Mouse (Mus musculus) cerebellum, postnatal 14 days (tissue): Measurements from ENCODE around the gene Arid5b.

Source experiments
- DNase-seq, 2 experiments: peaks; one replicate each; pipeline ENCODE4 v3.0.0; 2021; ENCODE audit warnings: mixed read lengths in 2 of 2

Gene Arid5b

GRCm38 (mm10) chr10:68231385-68232182 lies 47.0 kb downstream of the Arid5b start:
- DNase-seq: no peak

DNA sequence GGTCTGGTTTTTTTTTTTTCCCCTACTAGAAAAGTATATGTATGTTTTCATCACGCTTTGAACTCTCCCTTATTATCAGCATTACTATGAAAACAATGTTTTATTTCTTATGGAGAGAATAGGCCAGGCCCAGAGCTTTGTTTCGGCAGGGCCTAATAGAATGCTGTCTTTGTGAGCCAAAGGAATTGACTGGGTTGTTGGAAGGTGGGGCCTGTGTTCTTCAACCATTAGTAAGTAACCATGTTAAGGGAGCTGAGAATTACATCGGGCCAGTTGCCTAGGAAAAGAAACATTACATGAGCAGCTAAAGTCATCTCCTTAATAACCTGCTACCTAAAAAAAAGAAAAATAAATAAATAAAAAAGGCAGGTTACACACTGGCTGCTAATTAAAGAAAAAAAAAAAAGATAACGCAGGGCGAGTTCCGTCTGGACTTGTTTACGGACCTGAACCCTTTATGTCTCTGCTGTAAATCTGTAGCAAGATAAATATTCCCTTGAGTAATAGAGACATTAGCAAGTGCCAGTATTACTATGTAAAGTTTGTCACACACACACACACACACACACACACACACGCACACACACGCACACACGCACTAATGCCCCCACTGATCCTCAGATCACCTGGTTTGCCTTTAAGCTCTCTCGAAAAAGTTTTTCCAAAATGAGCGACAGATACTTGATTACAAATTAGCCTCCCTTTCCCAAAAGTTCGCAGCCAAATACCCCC lies 47.7 kb downstream of the Arid5b start:
- no peak for DNase-seq

DNA sequence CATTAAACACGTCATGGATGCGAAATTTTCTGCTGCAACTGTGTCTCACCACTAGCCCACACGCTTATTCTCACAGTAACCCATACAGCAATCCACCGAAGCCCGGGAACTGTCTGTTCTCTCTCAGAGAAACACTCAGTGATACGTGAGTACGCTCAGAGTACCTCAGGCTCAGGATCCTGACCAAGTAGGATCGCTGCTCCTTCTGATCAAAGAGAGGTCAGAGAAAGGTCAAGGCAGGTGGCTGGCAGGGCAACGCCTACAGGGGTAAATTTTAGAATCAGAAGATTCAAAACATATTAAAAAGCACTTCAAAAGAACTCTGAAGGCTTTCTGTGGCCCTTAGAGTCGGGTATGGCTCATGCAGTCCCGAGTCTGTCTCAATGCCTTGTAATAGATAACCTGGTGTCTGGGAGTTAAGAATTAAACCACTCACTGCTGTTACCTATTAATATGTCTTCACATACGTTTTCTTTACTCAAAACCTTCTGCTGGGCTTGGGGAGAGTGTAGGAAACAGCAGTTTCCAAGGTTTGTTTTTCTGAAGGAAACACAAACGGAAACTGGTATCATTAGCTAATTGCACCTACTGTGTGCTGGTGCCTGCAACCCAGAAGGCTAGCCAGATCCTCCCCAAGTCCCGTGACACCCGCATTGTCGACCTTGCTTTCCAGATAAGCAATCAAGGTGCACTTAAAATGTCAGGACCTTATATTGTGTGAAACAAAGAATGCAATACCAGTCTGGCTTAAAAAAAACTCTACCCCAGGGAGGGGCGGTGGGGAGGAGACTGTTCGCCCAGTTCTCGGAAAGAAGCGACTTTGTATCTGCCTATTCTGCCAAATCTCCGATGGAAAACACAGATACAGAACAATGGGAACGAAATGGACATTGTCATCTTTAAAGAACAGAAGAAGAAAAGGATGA lies 48.6 kb downstream of the Arid5b start:
- no peak for DNase-seq

DNA sequence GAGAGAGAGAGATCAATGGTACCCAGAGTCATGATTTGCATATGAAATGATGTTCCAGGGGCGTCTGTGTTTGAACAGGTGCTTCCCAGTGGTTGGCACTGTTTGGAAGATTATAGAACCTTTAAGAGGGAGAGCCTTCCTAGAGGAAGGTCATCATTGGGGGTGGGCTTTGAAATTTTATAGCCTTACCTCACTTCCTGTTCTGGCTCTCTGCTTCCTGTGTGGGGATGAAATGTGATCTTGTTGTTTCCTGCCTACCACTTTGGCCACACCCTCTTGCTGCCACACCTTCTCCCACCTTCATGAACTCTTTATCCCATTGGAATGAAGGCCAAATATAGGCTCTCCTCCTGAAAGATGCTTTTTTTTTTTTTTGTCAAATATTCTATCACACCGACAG lies 55.9 kb downstream of the Arid5b start:
- DNase-seq: no peak

DNA sequence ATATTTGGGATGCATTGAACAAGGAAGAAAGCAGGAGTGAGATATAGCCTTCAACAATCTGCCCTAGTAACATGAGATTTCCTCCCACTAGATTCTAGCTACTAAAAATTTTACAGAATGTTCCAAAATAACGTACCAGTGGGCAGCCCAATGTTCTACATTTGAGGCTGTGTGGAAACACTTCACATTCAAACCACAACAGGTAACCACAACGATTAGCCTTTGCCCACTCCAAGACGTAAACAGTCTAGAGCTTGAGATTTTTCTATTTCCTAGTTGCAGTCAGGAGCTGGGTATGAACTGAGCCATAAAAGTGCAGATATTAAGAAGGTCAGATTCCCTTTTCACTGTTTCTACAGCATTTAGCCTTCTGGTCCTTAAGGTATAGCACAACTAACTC lies 56.5 kb downstream of the Arid5b start:
- no peak for DNase-seq

DNA sequence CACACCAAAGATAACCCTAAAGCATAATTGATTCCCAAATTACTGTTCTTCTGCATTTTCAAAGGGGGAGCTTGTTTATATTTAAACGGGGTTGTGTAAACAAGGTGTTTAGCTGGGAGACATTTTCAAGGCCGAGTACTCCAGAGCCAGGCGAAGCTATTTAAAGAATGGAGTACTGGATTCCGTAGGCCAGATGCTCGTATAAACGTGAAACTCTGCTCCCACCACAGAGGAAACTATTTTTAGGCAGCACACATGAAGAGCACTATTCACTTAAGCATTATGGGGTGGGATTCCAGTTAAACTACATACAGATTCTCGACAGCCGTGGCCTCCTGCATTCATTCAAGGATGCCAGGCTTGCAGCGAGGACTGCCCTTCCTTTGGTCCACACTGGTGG lies 59.2 kb downstream of the Arid5b start:
- no peak for DNase-seq

DNA sequence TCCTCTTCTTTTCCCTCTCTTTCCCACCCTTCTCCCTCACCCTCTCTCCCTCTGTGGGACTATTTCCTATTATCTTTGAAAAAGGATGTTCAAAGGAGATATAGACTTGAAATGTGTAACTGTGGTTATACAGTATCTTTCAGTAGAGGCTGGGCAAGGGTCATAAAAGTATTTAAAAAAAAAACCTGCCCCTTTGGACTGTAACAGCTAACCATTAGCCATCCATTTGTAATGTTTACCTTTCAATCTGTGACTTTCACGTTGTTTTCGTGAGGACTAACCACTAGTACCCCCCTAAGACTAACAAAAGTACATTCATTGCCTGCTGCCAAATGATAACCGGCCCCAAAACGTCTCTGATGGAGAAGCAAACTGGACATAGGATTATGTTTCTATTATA lies 59.9 kb downstream of the Arid5b start:
- DNase-seq: no peak

DNA sequence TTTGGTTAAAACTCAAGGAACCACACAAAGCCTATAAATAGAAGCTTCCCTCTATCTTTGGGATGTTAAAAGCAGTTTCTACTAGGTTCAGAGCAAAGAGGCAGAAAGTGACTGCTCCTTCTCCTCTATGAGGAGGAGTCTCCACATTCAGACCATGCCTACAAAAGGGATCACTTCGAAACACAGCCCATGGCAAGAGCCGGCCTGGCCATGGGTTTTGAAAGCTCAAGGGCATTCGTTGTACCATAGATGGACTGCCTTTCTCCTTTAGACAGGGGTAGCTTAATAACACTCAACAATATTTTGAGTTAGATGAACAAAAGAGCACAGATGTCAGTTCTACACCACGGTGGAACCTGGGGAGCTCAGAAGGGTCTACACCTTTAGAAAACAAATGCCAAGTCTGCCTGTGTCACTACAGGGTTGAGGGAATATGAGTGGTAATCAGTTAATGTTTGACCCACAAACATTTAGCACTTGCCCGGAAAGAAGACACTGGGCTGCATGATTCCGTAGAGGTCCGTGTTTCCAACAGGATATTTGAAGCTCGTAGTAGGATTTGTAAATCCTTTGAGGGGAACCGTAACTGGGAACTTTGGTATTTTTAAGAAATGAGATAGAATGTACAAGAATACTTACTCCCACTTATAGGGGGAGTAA lies 63.6 kb downstream of the Arid5b start:
- DNase-seq: no peak

GRCm38 (mm10) chr10:68212061-68212915 lies 66.3 kb downstream of the Arid5b start:
- no peak for DNase-seq

DNA sequence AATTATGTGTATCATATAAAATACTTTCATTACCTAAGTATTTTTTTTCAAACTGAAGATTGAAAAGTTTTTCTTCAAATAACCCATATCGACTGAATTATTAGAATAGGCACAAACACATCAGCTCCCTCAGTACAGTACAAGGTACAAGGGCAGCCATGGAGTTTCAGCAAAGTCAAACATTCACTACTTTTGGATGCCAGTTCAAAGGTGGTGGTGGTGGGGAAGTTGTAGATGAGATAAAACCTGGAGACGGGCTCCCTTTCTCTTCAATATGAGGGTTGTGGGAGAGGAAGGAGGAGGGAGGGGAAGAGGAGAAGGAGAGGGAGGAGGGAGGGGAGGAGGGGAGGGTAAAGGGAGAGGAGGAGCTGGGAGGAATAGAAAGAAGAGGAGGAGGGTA lies 67.0 kb downstream of the Arid5b start:
- no peak for DNase-seq

DNA sequence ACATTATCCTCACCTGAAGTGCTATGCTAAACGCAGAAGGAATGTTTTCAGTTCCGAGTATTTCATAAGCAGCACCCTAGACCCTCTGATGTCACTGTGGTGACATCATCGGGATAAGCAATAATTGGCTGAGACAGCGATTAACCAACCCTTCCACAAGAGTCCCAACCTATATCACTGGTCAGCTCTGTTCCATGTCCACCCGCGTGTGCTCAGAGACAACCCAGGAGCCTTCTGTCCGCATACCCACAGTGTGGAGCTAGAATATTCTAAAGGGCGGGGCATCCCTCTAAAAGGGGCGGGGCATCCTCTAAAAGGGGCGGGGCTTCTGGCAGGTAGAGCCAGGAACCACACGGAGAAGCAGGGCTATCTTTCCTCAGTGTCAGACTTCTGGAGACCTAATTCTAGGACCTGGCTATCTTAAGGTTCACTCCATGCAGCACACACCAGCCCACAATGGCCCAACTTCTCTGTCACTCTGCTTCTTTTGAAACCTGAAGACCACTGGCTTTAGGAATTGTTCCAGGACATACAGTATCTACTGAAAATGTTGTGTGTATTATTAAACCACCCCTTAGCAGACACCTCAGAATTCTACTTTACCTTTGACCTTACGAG lies 68.4 kb downstream of the Arid5b start:
- peak in 1 of 2 experiments; percentile 20 for DNase-seq

DNA sequence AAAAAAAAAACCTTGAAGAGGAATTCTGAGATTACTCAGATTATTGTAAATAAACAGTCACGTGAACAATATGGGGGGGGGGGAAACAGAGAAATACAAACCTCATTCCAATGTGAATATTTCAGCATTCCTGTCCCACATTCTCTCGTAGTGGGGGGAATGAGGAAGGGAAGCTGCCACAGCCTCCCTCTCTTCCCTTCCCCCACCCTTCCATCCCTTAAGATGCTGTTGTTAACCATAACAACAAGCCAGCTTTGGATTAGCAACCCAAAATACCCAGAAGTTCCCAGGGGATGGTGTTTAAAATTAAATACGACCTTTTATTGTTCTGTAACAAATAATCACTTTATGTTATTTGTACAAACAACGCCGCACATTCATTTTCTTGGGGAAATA lies 69.9 kb downstream of the Arid5b start:
- peak in 1 of 2 experiments; percentile 12 for DNase-seq

- DNase-seq: peak; percentile 67 to 73
These were observed 70.5 kb downstream of the Arid5b start for GRCm38 (mm10) chr10:68207803-68208669.

GRCm38 (mm10) chr10:68204391-68204790 lies 74.1 kb downstream of the Arid5b start:
- no peak for DNase-seq

GRCm38 (mm10) chr10:68203860-68204259 lies 74.7 kb downstream of the Arid5b start:
- no peak for DNase-seq

- DNase-seq: no peak
These were observed 75.2 kb downstream of the Arid5b start for GRCm38 (mm10) chr10:68203322-68203721.

DNA sequence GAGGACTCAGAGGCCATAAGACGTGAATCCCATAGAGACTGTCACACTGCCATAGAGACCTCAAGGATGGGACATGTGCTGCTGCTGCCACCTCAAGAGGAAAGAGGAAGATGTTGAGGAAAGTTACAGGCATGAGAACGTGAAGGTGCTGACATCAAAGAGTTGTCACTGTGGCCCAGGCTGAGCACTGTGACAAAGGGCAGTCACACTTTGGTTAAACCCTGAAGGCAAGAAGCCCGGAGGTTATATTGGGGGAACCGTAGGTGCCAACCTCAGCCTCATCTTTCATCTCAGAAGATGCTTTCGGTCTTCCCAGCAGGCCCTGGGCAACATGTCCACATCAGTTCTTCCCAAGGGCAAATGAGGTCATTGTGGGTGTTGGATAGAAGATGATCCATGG lies 79.1 kb downstream of the Arid5b start:
- DNase-seq: no peak

GRCm38 (mm10) chr10:68196324-68196723 lies 82.2 kb downstream of the Arid5b start:
- no peak for DNase-seq

DNA sequence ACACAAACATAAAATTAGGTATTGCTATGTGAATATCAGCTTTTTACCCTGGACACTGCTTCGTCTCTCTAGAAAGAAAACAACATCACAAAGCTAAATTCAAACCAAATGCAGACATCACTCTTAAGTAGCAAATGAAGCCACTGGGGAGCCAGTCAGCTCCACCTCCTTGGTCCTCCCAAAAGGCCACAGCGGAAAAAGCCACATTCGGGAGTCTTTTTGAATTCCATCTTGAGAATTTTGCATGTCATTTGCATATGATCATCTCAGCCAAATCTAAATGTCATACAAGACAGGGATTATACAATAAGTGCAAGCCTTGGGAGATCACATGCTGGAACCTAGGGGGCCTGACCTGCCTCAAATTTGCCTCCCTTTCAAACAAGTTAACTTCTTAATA lies 85.0 kb downstream of the Arid5b start:
- DNase-seq: no peak

DNA sequence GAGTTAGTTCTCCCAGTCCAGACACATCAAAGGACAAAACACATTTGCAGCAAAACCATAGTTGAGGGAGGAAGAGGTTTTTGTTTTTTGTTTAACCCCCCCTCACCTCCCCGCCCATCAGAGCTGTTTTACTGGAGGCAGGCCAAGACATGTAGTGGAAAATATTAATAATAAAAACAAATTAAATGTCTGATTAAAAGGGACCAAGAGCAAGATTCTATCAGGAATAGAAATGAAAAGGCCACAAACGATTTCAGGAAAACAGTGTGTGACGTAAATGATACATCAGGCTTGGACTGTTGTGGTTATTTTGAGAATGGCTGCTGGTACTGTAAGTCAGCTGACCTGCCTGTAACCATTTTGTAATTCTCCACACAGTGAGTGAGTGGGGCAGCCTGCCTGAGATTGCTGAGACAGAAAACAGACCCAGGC lies 85.7 kb downstream of the Arid5b start:
- DNase-seq: peak; percentile 29 to 50
